Mouse (Mus musculus) neural tube, embryonic 10.5 days (tissue): ENCODE measurements around the gene Rhoa.
"Not testable (repeated sequence)": the region's sequence is repeated elsewhere in the genome, so short reads cannot be mapped to it uniquely, and the experiment has no call there.

Source experiments
- DNase-seq: peaks from one replicate; pipeline ENCODE4 v3.0.0-alpha.2; 2017; ENCODE audit warnings: low spot score; ENCODE audit errors: extremely low spot score

Rhoa gene

GRCm38 (mm10) chr9:108287526-108288238 is 18.2 kb upstream of the Rhoa start:
- DNase-seq: not testable (repeated sequence)

DNA sequence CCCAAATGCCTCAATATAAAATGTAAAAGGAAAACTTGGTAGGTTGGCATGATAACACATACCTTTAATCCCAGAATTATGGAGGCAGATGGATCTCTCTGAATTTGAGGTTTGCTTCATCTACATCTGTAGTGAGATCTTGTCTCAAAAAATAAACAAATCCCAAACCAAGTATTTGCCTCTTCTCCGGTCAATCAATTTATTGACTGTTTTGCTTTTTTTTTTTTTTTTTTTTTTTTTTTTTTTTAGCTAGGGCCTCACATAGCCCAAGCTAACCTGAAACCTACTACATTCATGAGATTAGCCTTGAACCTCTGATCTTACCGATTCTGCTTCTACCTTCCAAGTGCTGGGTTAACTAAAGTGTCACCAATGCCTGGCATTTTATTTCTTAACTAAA is 16.6 kb upstream of the Rhoa start:
- DNase-seq: no peak

DNA sequence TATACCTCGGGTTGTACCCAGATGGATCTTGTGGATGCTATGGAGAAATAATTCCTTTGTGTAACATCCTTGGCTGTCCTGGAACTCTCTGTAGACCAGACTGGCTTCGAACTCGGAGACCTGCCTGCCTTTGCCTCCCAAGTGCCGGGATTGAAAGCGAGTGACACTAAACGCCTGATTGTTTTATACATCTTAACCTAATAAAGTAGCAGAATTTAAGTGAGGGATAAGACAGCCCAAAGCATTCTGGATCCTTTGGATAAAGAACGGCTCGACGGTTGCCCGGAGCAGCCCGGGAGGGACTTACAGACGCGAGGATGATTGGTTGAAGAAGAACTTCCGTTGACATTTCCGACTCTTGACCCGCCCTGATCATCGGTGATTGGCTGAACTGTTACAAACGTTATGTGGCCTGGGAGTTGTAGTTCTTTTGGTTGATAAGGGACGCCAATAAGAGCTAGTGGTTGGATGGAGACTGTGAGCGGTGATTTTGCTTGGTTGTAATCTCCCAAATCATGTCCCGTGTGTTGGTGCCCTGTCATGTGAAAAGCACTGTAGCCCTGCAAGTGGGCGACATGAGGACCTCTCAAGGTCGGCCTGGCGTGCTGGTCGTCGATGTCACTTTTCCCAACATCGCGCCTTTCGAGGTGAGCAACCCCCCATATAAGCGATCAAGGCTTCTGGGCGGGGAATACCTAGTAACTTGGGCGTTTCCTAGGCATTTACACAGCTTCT is 15.7 kb upstream of the Rhoa start, which contains the start of gene Nicn1:
TSS of gene Nicn1 (plus strand) at position 414 of the 735 bp plus-strand sequence.
- peak; percentile 79 for DNase-seq

- DNase-seq: no peak
These were observed 15.2 kb upstream of the Rhoa start for GRCm38 (mm10) chr9:108290773-108291172.

DNA sequence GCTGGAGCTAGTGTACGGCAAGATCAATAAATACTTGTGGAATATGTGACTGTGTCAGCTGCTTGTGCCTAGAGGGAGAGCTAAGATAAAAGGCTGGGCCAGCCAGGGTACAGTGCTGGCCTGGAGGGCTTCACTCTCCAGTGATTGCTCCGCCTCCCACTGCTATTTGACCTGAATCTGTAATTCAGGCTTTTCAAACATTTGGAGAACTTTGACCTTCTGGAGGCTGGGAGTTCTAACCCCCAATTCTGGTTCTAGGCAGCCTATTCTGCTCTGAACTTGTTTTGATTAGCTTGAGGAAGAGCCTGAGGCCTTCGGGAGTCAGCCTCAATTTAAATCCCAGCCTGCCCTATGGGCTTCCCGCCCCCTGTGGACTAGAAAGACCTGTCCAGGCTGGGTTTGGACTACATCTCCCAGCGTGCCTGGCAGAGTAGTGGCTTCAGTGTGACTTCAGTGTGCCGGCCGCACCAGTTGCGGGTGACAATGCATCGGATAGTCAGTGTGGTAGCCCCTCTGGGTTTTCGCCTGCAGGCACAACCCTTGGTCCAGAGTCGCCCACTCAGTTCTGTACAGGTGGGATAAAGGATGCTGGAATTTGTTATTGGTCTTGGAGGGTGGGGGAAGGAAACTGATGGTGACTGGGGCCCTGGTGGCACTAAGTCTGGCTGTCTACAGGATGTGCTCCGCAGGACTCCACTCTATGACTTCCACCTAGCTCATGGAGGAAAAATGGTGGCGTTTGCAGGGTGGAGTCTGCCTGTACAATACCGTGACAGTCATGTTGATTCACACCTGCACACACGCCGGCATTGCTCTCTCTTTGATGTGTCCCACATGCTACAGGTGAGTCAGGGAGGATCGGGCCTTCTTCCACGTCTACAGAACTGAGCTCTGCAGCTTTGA is 9.2 kb upstream of the Rhoa start, which contains the start of gene Amt:
TSS of gene Amt (plus strand) at position 401 of the 903 bp plus-strand sequence.
- DNase-seq: peak; percentile 54

DNA sequence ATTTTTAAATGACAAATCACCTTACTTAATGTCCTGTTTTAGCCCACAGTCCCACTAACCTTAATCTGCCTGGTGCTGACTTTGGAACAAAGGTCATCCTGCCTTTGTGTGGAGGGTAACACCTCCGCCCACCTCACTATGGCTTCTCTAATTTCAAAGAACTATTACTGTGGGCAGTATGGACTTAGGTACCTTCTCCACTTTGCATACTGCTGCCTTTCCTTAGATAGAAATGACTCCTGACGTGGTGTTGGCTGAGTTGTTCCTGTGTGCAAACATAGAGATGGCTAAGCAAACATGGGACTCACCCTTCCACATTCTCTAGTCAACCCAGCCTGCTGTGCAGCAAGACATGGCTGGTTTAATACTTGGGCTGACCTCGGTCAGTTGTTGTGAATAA is 4.1 kb upstream of the Rhoa start:
- no peak for DNase-seq

- DNase-seq: no peak
These were observed 1.2 kb upstream of the Rhoa start for GRCm38 (mm10) chr9:108304716-108305115.

- DNase-seq: no peak
These were observed 759 bp upstream of the Rhoa start for GRCm38 (mm10) chr9:108305170-108305569.

GRCm38 (mm10) chr9:108306571-108306980 is 647 bp downstream of the Rhoa start:
- no peak for DNase-seq

DNA sequence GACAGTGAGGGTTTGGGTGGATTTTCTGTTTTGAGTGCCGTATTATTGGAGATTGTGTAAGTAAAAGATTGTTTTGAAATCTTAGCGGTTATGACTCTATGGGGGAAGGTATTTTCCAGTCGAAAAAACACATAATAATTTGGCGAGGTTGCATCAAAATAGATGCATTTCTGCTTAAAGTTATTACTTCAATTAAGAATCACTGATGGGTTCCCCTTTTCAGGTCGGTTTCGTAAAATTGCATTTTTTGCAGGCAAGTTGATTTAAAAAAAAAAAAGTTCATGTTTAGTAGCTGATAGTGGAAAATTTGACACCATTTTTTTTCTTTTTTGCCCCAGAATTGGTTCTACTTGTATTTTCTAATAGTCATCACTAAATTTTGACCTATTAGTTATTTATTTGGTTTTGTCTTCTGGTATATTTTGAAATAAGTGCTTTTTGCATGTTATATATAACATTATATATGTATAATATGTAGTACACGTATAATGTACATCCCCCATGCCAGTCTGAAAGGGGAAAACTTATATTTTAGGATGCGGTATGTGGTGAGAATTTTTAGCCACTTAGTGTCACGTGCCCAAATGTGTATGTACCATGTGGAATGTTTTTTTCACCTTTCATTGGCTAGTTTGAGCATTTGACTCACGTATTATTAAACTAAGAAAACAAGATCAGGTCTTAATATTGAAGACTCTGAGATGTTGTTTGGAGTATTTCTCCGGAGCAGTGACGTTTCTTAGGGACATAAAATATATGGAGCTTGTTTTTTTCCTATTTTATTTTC is 1.3 kb downstream of the Rhoa start:
- no peak for DNase-seq

- DNase-seq: no peak
These were observed 2.2 kb downstream of the Rhoa start for GRCm38 (mm10) chr9:108308141-108308540.

- no peak for DNase-seq
These were observed 11.6 kb downstream of the Rhoa start for GRCm38 (mm10) chr9:108317572-108317971.

DNA sequence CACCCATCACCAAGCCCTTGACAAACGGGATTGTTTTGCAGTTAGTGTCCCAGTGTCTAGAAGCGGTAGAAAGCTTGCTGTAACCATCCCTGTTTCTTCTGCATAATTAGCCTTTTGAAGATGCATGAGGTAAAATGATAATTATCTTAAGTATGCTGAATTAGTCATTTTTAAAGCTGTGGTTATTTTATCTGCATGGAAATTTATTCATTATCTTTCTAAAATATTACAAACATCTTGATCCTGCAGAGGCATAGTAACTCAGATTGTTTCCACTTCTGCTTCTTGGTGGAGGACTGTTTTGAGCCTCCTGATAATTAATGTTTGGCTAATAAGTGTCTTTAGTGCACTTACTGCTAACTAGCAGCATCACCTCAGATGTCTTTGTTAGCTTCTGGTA is 12.5 kb downstream of the Rhoa start:
- no peak for DNase-seq

- DNase-seq: not testable (repeated sequence)
These were observed 16.1 kb downstream of the Rhoa start for GRCm38 (mm10) chr9:108322054-108322453.

GRCm38 (mm10) chr9:108324784-108325183 is 18.9 kb downstream of the Rhoa start:
- DNase-seq: no peak

- no peak for DNase-seq
These were observed 19.9 kb downstream of the Rhoa start for GRCm38 (mm10) chr9:108325811-108326210.

GRCm38 (mm10) chr9:108337848-108338550 is 32.1 kb downstream of the Rhoa start:
- DNase-seq: no peak

GRCm38 (mm10) chr9:108338551-108338885 is 32.6 kb downstream of the Rhoa start:
- peak; percentile 24 for DNase-seq

- DNase-seq: peak; percentile 91
These were observed 33.2 kb downstream of the Rhoa start, which contains the start of gene Gpx1 for GRCm38 (mm10) chr9:108338886-108339781. TSS of gene Gpx1 (plus strand) at chr9:108338903.
